Mouse (Mus musculus) midbrain, postnatal 0 days (tissue): ENCODE data around the gene Mmp8. TPM values are rescaled to one million over a fixed set of nuclear protein-coding genes. Genes with fewer than 3 reads are reported as not detected.

Experiments used
- ATAC-seq: fragments of 200-750 bp; cut with Nextera tagmentation; 2 replicates; pipeline ENCODE4 v1.8.0; 2017; ENCODE audit warnings: moderate number of reproducible peaks, mild to moderate bottlenecking, moderate TSS enrichment, moderate library complexity; ENCODE audit not compliant: low FRiP score
- DNase-seq: peaks from one replicate; pipeline ENCODE4 v3.0.0-alpha.2; 2015; ENCODE audit warnings: low spot score
- H3K27ac ChIP-seq: fragments of 300-500 bp; sonication (generic); 2 replicates; pipeline ENCODE4 v1.5.1; 2014; ENCODE audit warnings: low read depth, mild to moderate bottlenecking, low read length, mixed read lengths
- H3K27me3 ChIP-seq: fragments of 300-500 bp; sonication (generic); 2 replicates; pipeline ENCODE4 v1.6.1; 2014; ENCODE audit warnings: low read length, control low read depth, mixed read lengths; ENCODE audit not compliant: insufficient read depth
- H3K36me3 ChIP-seq: fragments of 300-500 bp; sonication (generic); 2 replicates; pipeline ENCODE4 v1.6.1; 2014; ENCODE audit warnings: low read length, control low read depth, mixed read lengths; ENCODE audit not compliant: insufficient read depth
- H3K4me1 ChIP-seq: fragments of 300-500 bp; sonication (generic); 2 replicates; pipeline ENCODE4 v1.6.1; 2014; ENCODE audit warnings: mild to moderate bottlenecking, control low read depth, antibody characterized with exemption, low read length, mixed read lengths; ENCODE audit not compliant: insufficient read depth
- H3K4me2 ChIP-seq: fragments of 300-500 bp; sonication (generic); 2 replicates; pipeline ENCODE4 v1.6.1; 2014; ENCODE audit warnings: low read depth, mild to moderate bottlenecking, low read length, mixed read lengths; ENCODE audit not compliant: poor library complexity, severe bottlenecking
- H3K4me3 ChIP-seq: fragments of 300-500 bp; sonication (generic); 2 replicates; pipeline ENCODE4 v1.5.1; 2014; ENCODE audit warnings: low read depth, mild to moderate bottlenecking, low read length, moderate library complexity
- H3K9ac ChIP-seq: fragments of 300-500 bp; sonication (generic); replicated peaks from 2 replicates; pipeline ENCODE4 v1.6.1; 2014; ENCODE audit warnings: mild to moderate bottlenecking, low read length, moderate library complexity, mixed read lengths; ENCODE audit not compliant: poor library complexity, severe bottlenecking
- H3K9me3 ChIP-seq: fragments of 300-500 bp; sonication (generic); 2 replicates; pipeline ENCODE4 v1.6.1; 2016; ENCODE audit warnings: low read length, control low read depth
- CTCF ChIP-seq: IDR thresholded peaks from 2 replicates; pipeline ENCODE4 v1.5.1; 2016; ENCODE audit warnings: antibody characterized with exemption, mild to moderate bottlenecking
- WGBS: fragments of 180-500 bp; shearing (Covaris S2); extraction: QIAGEN DNeasy Blood & Tissue Kit; methylation state at CpG from one replicate; pipeline ENCODE4 v1.1.7; 2014; 5-methylcytosine and 5-hydroxymethylcytosine counted together
- polyA plus RNA-seq: library from polyadenylated mRNA; unstranded; fragments of >200 nt; fragmentation: Nextera tagmentation; extraction: Ambion mirVana; gene quantifications from 2 replicates; pipeline ENCODE4 v1.2.1, GENCODE M21; 2015
- total RNA-seq: library from RNA; depleted of rRNA; stranded (reverse); fragments of >200 nt; gene quantifications from 2 replicates; pipeline ENCODE4 v1.2.3, GENCODE M21; 2014

Mmp8 gene
- total and polyA plus RNA-seq, 2 experiments from 2014 or later = not detected

DNA sequence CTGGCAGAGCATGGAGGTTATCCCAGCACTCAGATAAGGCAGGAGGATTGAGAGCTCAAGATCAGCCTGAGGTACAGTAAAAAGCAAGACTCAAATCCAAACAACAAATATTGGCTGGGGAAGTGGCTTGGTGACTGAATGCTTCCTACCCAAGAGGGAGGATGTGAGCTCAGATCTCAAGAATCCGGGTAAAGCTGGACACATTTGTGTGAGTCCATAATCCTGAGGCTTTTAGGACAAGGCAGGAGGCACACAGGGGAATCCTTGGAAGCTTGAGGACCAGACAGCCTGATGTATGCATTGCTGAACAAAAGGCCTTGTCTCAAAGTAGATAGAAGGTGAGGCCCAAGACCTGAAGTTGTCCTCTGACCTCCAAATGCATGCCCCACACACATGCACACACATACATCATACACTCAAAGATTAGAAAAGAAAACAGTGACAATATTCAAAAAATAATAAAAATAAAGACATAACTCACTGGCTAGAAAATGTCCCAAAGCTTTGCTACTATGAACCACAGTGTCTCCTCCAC, 13.3 kb upstream of the Mmp8 start:
- Histone ChIP-seq H3K9ac (no peak overlapping the region), H3K27me3 (no peaks in the 10 kb centered on the region), H3K4me2 (no peak overlapping the region), H3K9me3 (no peaks in the 10 kb centered on the region), H3K4me1 (no peaks in the 10 kb centered on the region), H3K27ac (no peak overlapping the region), H3K36me3 (no peaks in the 10 kb centered on the region), H3K4me3 (no peak overlapping the region)
- WGBS = 75% methylated on average over 1 of the region's 1 CpGs
- TF ChIP-seq CTCF = no peak
- DNase-seq (no peak), ATAC-seq (no peak)

DNA sequence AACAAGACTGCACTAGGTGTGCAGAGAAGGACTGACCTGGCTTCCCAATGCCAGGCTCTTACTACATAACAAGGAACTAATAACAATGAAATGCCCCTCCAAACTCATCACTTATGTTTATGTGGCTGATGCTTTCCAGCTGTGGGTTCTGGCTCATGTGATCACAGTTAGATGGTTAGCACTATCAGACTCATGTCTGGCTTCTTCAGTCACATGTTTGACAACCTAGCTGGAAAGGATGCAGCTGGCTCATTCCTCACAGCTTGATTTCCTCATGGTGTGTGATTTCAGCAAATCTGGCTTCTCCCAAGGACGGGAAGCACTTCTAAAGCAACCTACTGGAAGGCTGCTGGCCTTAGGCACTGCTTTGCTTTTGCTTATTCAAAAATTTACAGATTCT, 12.8 kb upstream of the Mmp8 start:
- Histone ChIP-seq H3K9me3 (no peaks in the 10 kb centered on the region), H3K4me2 (no peak overlapping the region), H3K4me1 (no peaks in the 10 kb centered on the region), H3K27me3 (no peaks in the 10 kb centered on the region), H3K4me3 (no peak overlapping the region), H3K9ac (no peak overlapping the region), H3K27ac (no peak overlapping the region), H3K36me3 (no peaks in the 10 kb centered on the region)
- WGBS = 69% methylated on average over 1 of the region's 1 CpGs
- DNase-seq (peak; percentile 4), ATAC-seq (0 out of 2 replicates have a peak, but pooled peaks have one; percentile 34)
- TF ChIP-seq CTCF = no peak

DNA sequence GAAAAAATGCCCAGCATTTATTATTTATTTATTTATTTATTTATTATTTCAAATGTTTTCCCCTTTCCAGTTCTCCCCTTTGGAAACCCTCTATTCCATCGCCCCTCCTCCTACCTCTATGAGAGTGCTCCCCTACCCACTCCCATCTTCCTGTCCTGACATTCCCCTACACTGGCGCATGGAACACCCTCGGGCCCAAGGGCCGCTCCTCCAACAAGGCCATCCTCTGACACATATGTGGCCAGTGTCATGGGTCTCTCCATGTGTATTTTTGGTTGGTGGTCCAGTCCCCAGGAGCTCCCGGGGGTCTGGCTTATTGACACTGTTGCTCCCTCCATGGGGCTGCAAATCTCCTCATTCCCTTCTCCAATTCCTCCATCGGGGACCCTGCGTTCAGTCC, 12.3 kb upstream of the Mmp8 start:
- no peak overlapping the region for H3K4me3 ChIP-seq
- no peak overlapping the region for H3K27ac ChIP-seq
- H3K4me1 ChIP-seq = no peaks in the 10 kb centered on the region
- H3K9me3 ChIP-seq = no peaks in the 10 kb centered on the region
- no peaks in the 10 kb centered on the region for H3K27me3 ChIP-seq
- no peak for TF ChIP-seq CTCF
- no peak overlapping the region for H3K4me2 ChIP-seq
- WGBS = 90% methylated on average over 7 of the region's 7 CpGs
- no peaks in the 10 kb centered on the region for H3K36me3 ChIP-seq
- no peak for ATAC-seq
- H3K9ac ChIP-seq = no peak overlapping the region
- no peak for DNase-seq

DNA sequence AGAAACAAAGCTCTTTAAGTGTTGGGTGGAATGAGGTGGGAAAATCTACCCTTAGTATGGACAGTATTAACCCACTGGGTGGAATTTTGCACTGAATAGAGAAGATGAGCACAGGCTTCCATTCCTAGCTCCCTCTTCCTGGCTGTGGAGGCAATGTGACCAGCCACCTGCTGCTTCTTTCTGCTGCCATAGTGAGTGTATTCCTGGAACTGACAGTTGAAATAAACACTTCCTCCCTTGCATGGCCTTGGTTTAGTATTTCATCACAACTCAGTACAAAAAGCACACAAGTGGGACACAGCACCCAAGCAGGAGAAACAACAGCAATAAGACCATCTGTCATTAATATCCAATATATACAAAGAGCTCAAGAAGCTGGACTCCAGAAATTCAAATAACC, 6.3 kb upstream of the Mmp8 start:
- no peak overlapping the region for H3K27ac ChIP-seq
- ATAC-seq (no peak), DNase-seq (no peak)
- TF ChIP-seq CTCF = no peak
- no peak overlapping the region for H3K4me2 ChIP-seq
- no peaks in the 10 kb centered on the region for H3K36me3 ChIP-seq
- H3K9ac ChIP-seq = no peak overlapping the region
- no peak overlapping the region for H3K4me3 ChIP-seq
- no peaks in the 10 kb centered on the region for H3K27me3 ChIP-seq
- no peaks in the 10 kb centered on the region for H3K9me3 ChIP-seq
- no peaks in the 10 kb centered on the region for H3K4me1 ChIP-seq

DNA sequence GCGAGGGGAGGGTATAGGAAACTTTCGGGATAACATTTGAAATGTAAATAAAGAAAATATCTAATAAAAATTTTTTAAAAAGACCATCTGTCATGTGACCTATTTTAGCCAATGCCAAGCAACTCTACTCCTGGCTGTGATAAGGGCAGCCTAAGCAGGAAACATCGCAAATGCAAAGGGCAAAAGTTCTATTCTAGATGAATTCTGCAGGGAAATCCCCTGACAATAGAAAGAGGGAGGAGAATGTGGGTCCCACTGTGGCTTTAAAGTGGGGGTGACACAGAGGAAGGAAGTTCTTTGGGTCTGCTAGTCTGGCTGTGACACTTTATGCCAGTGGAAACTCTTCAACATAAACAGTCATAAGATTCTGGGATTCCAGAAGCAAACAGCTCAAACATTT, 4.7 kb upstream of the Mmp8 start:
- no peak overlapping the region for H3K4me2 ChIP-seq
- H3K4me1 ChIP-seq = no peaks in the 10 kb centered on the region
- no peaks in the 10 kb centered on the region for H3K9me3 ChIP-seq
- H3K9ac ChIP-seq = no peak overlapping the region
- no peak overlapping the region for H3K27ac ChIP-seq
- DNase-seq (no peak), ATAC-seq (no peak)
- H3K36me3 ChIP-seq = no peaks in the 10 kb centered on the region
- no peaks in the 10 kb centered on the region for H3K27me3 ChIP-seq
- H3K4me3 ChIP-seq = no peak overlapping the region
- WGBS = 86% methylated on average over 3 of the region's 3 CpGs
- TF ChIP-seq CTCF = no peak

DNA sequence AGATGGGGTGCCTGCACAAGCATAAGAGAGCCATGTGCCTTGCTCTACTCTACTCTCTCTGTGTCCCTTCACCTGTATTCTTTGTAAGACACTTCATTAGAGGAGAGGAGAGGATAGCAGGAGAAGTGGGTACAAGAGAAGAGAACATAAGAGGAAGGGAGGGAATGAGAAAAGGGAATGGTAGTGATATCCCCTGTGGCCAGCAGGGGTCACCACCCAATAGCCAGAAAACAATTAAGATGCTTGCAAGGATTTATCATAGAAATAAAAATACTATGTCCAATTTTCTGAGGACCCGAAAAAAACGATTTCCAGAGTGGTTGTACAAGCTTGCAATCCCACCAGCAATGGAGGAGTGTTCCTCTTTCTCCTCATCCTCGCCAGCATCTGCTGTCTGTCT, 3.9 kb upstream of the Mmp8 start:
- Histone ChIP-seq H3K27me3 (no peaks in the 10 kb centered on the region), H3K4me1 (no peaks in the 10 kb centered on the region), H3K27ac (no peak overlapping the region), H3K36me3 (no peaks in the 10 kb centered on the region), H3K9me3 (no peaks in the 10 kb centered on the region), H3K9ac (no peak overlapping the region), H3K4me2 (no peak overlapping the region), H3K4me3 (no peak overlapping the region)
- DNase-seq = no peak
- TF ChIP-seq CTCF = peak; percentile 44
- ATAC-seq = no peak
- 46% methylated on average over 3 of the region's 3 CpGs for WGBS
